Mouse (Mus musculus): ENCODE results near the gene Gm49352. TPM values are rescaled to one million over a fixed set of nuclear protein-coding genes. Genes with fewer than 3 reads are reported as not detected.
"Not testable (repeated sequence)": the region's sequence is repeated elsewhere in the genome, so short reads cannot be mapped to it uniquely, and the experiment has no call there.

Gene Gm49352
- total RNA-seq (2014; fragmentation: Nextera tagmentation) (not detected in 2 replicates), total RNA-seq (2017) (not detected in 2 replicates), polyA plus RNA-seq (2012) (not detected in 2 replicates)

- H3K27me3 ChIP-seq (ENCODE audit: insufficient read depth, low read length); ATAC-seq (ENCODE audit: extremely low read depth, insufficient number of reproducible peaks, low FRiP score, poor library complexity, severe bottlenecking); H3K4me1 ChIP-seq (ENCODE audit: insufficient read depth, low read depth, low read length); DNase-seq (ENCODE audit: low spot score); H3K4me3 ChIP-seq (ENCODE audit: low read depth, low read length); H3K36me3 ChIP-seq (replicated peaks); H3K9me3 ChIP-seq (replicated peaks): not testable (repeated sequence)
Observed at GRCm38 (mm10) chr13:61568074-61568473, at the start of gene Gm49352. Gene Gm49352, minus strand, starts transcription at chr13:61568174.

- Histone ChIP-seq H3K36me3 (replicated peaks) (no peaks in the 10 kb centered on the region), H3K4me1 (ENCODE audit: insufficient read depth, low read depth, low read length) (no peaks in the 10 kb centered on the region), H3K4me3 (ENCODE audit: low read depth, low read length) (no peak within 1 kb of the TSS), H3K27me3 (ENCODE audit: insufficient read depth, low read length) (no peaks in the 10 kb centered on the region), H3K9me3 (replicated peaks) (0 out of 2 replicates have a peak, but pooled peaks cover 2% of the 10 kb centered on the region)
- ATAC-seq (ENCODE audit: extremely low read depth, insufficient number of reproducible peaks, low FRiP score, poor library complexity, severe bottlenecking) (no peak), DNase-seq (ENCODE audit: low spot score) (no peak)
- no peak for TF ChIP-seq GATA1 (IDR thresholded peaks at IDR 0.05; ENCODE audit: borderline replicate concordance, low read length)
- TF ChIP-seq CTCF (IDR thresholded peaks at IDR 0.05; ENCODE audit: low read depth, low read length) = no peak
- no peak for TF ChIP-seq TAL1 (conservative IDR thresholded peaks at IDR 0.05; ENCODE audit: low read depth, low read length)
- no peak for TF ChIP-seq GATA2 (IDR thresholded peaks at IDR 0.05; ENCODE audit: borderline replicate concordance, low read depth, low read length)
Observed at GRCm38 (mm10) chr13:61570027-61570426, 2.1 kb upstream of the Gm49352 start, which contains the start of gene Cts3. Gene Cts3, minus strand, starts transcription at chr13:61570127.

- Histone ChIP-seq H3K4me3 (ENCODE audit: low read depth, low read length) (no peak within 1 kb of the TSS), H3K36me3 (replicated peaks) (no peaks in the 10 kb centered on the region), H3K27me3 (ENCODE audit: insufficient read depth, low read length) (no peaks in the 10 kb centered on the region), H3K4me1 (ENCODE audit: insufficient read depth, low read depth, low read length) (no peaks in the 10 kb centered on the region), H3K9me3 (replicated peaks) (no peaks in the 10 kb centered on the region)
- TF ChIP-seq GATA1 (IDR thresholded peaks at IDR 0.05; ENCODE audit: borderline replicate concordance, low read length) (no peak), POLR2AphosphoS5 (IDR thresholded peaks at IDR 0.05; ENCODE audit: insufficient replicate concordance, low read depth, low read length) (no peak), CTCF (IDR thresholded peaks at IDR 0.05; ENCODE audit: low read depth, low read length) (no peak), TAL1 (conservative IDR thresholded peaks at IDR 0.05; ENCODE audit: low read depth, low read length) (no peak), GATA2 (IDR thresholded peaks at IDR 0.05; ENCODE audit: borderline replicate concordance, low read depth, low read length) (no peak)
- ATAC-seq (ENCODE audit: extremely low read depth, insufficient number of reproducible peaks, low FRiP score, poor library complexity, severe bottlenecking) = no peak
- DNase-seq (ENCODE audit: low spot score) = no peak
Observed at GRCm38 (mm10) chr13:61541631-61542030, 26.3 kb downstream of the Gm49352 start, which contains the start of gene Ctsm. Gene Ctsm, minus strand, starts transcription at chr13:61541839.

Other genes starting within 250 kb of the Gm49352 start
- gene Cts7, start 210.0 kb downstream of the Gm49352 start, total RNA-seq (2014; fragmentation: Nextera tagmentation) = not detected in 2 replicates
- not detected in 2 replicates for gene Cts7, start 210.0 kb downstream of the Gm49352 start, total RNA-seq (2017)
- not detected in 2 replicates for gene Cts7, start 210.0 kb downstream of the Gm49352 start, polyA plus RNA-seq (2012)
- not detected in 2 replicates for gene Ctsm, start 26.3 kb downstream of the Gm49352 start, total RNA-seq (2014; fragmentation: Nextera tagmentation)
- gene Ctsm, start 26.3 kb downstream of the Gm49352 start, total RNA-seq (2017) = not detected in 2 replicates
- gene Ctsm, start 26.3 kb downstream of the Gm49352 start, polyA plus RNA-seq (2012) = not detected in 2 replicates
- not detected in 2 replicates for gene Cts3, start 2.0 kb upstream of the Gm49352 start, total RNA-seq (2014; fragmentation: Nextera tagmentation)
- gene Cts3, start 2.0 kb upstream of the Gm49352 start, total RNA-seq (2017) = 0.17 TPM in 1 of 2 replicates, not detected in the other
- not detected in 2 replicates for gene Cts3, start 2.0 kb upstream of the Gm49352 start, polyA plus RNA-seq (2012)